7 mouse cellular contexts compared by ENCODE assay signal in genomic region chr14:54475941-54476844, GRCm38 (mm10). TPM values are rescaled to one million over a fixed set of nuclear protein-coding genes. Genes with fewer than 3 reads are reported as not detected.
DNase-seq lines count a peak whose midpoint lies in the region; ATAC-seq lines count a peak whose summit lies in the region.

Gene Rem2, plus strand, starts transcription at chr14:54476100.

- H3K4me1 ChIP-seq in forebrain, embryonic 13.5 days: peaks cover 46% of the 10 kb centered on the region
- peaks cover 36% of the 10 kb centered on the region for H3K4me1 ChIP-seq in midbrain, embryonic 12.5 days

- H3K36me3 ChIP-seq in forebrain, embryonic 13.5 days (ENCODE audit: poor library complexity, severe bottlenecking): 0 out of 2 replicates have a peak, but pooled peaks cover 6% of the 10 kb centered on the region
- 0 out of 2 replicates have a peak, but pooled peaks cover 4% of the 10 kb centered on the region for H3K36me3 ChIP-seq in midbrain, embryonic 12.5 days

- peak within 1 kb of the TSS; percentile 81 for H3K27ac ChIP-seq in forebrain, embryonic 13.5 days
- peak within 1 kb of the TSS; percentile 76 for H3K27ac ChIP-seq in midbrain, embryonic 12.5 days (replicated peaks)

- ATAC-seq in forebrain, embryonic 13.5 days: peak; percentile 93
- peak; percentile 91 for ATAC-seq in midbrain, embryonic 12.5 days (ENCODE audit: low FRiP score, low read depth)

- H3K9ac ChIP-seq in forebrain, embryonic 13.5 days: peak within 1 kb of the TSS; percentile 78
- peak within 1 kb of the TSS; percentile 76 for H3K9ac ChIP-seq in midbrain, embryonic 12.5 days (replicated peaks)

- intact Hi-C loops in left cerebral cortex, postnatal 25 days (cut with DNase I): loop anchor here (5.0 kb wide), 1 partner anchor 34 kb away; no protein-coding TSS in a partner anchor

- H3K4me3 ChIP-seq in forebrain, embryonic 13.5 days: peak within 1 kb of the TSS; percentile 53
- peak within 1 kb of the TSS; percentile 60 for H3K4me3 ChIP-seq in midbrain, embryonic 12.5 days

- H3K27me3 ChIP-seq in forebrain, embryonic 13.5 days: peaks cover 37% of the 10 kb centered on the region
- H3K27me3 ChIP-seq in midbrain, embryonic 12.5 days: peaks cover 45% of the 10 kb centered on the region

- DNase-seq in ZHBTc4 (ENCODE audit: low read depth, low spot score): peak; percentile 56
- DNase-seq in brain, embryonic 18.5 days (ENCODE audit: low read depth, low spot score): peak; percentile 85
- peak; percentile 36 for DNase-seq in kidney, adult 11 months
- DNase-seq in left cerebral cortex, postnatal 25 days (ENCODE audit: low spot score in 2 of 2): peak; percentile 50 to 81
- DNase-seq in yolk sac, embryonic 10.5 days (ENCODE audit: low spot score): peak; percentile 69

- WGBS in forebrain, embryonic 13.5 days: 0% methylated on average over 23 of the region's 23 CpGs
- 2% methylated on average over 23 of the region's 23 CpGs for WGBS in midbrain, embryonic 12.5 days

- H3K4me2 ChIP-seq in forebrain, embryonic 13.5 days: peak within 1 kb of the TSS; percentile 81
- H3K4me2 ChIP-seq in midbrain, embryonic 12.5 days (replicated peaks): peak within 1 kb of the TSS; percentile 82

- no peaks in the 10 kb centered on the region for H3K9me3 ChIP-seq in forebrain, embryonic 13.5 days (replicated peaks)
- no peaks in the 10 kb centered on the region for H3K9me3 ChIP-seq in midbrain, embryonic 12.5 days

RNA-seq across cellular contexts. Expression of gene Rem2, which starts in this region (rescaled TPM):
- polyA plus RNA-seq in forebrain, embryonic 13.5 days (2015; fragmentation: Nextera tagmentation; extraction: Ambion mirVana): 24.2 and 24.4 TPM in 2 replicates
- total RNA-seq in left cerebral cortex, postnatal 25 days (2021): 1 to 10 TPM; 3.5 to 6.6 TPM
- polyA plus RNA-seq in midbrain, embryonic 12.5 days (2016; fragmentation: Nextera tagmentation; extraction: Ambion mirVana): 42.6 and 44.9 TPM in 2 replicates

Comparison
In these comparisons a context has a peak if more than half of its experiments do, and no peak if none do; other contexts are left out.
1. Peak in every context shown above with its lines: DNase-seq, ATAC-seq, H3K4me3 ChIP-seq and H3K27ac ChIP-seq.